Mouse (Mus musculus): ENCODE data around the gene Mrpl58. TPM values are rescaled to one million over a fixed set of nuclear protein-coding genes. Genes with fewer than 3 reads are reported as not detected.
"Not testable (repeated sequence)": the region's sequence is repeated elsewhere in the genome, so short reads cannot be mapped to it uniquely, and the experiment has no call there.

Mrpl58 gene
- polyA plus RNA-seq, 1 experiment = 89.3 TPM

DNA sequence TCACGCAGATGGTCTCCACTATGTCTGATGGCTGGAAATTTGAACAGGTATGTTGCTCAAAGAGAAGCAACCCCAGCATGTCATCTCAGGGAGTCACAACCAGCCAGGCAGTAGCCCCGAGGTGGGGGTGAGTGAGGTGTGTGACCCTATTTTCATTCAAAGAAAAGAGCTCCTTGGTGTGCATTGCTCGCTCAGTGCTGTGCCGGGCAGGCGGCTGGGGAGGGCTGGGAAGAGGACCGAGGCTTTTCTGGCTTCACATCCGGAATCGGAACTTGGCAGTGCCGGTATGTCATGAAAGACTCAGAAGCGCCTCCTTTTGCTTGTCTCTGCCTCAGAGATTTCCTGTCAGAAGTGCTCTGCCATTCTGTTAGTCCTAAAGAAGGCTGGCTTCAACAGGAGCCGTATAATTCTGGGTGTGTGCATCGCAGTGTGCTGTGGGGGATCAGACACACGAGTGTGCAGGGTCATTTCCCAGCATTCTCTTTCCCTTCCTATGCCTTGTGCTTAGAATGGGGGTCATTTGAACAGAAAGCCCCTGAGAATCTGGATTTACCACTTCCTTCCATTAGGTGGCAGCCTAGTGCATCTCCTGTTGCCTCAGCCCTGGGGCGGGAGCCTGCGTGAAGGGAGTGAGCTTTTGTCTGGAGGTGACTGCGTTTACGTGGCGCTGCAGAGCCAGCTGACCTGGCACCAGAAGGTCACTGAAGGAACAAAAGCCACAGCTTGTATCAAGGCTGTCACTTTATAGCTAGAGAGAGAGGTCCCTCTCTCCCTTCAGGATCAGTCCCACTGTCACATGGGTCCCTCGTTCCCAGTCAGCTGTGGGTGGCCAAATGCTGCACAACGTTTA, 24.2 kb downstream of the Mrpl58 start:
- DNase-seq (ENCODE audit: low spot score) = no peak

GRCm38 (mm10) chr11:115429307-115429706, 25.8 kb downstream of the Mrpl58 start:
- DNase-seq (ENCODE audit: low spot score) = no peak

DNA sequence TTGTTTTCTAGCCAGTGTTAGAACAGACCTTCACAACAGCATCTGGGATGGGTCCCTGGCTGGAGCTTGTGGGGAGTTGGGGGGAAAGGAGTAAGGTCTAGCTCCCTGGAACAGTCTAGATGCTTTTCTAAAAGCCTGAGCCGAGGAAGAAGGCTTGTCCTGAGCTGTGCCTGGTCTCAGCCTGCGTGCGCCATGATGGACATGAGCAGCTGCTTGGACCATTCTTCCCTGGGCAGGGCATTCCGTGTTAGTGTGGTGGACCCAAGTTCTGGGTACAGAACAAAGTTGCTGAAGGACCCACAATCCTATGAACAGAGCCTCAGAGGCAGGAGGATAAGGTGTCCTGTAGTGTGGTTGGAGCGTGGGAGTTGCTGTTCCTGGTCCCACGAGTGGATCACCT, 27.0 kb downstream of the Mrpl58 start:
- no peak for DNase-seq (ENCODE audit: low spot score)

DNA sequence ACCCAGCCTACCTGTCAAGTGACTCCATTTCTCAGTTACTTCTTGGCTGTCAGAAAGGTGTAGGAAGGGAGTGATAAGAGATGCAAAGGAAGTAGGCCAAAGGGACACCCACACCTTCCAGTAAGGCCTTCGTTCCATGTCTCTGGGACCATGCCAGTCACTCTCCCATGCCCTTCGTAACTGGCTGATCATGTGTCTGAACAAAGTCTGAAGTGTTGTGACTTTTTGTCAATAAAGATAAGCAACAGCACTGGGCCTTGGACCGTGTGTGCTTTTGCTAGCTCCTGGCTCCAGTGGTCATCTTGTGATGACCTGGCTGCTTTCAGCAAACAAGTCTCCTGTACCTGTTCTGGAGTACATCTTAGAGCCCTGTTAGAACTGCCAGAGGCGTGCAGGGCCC, 29.3 kb downstream of the Mrpl58 start:
- no peak for DNase-seq (ENCODE audit: low spot score)

DNA sequence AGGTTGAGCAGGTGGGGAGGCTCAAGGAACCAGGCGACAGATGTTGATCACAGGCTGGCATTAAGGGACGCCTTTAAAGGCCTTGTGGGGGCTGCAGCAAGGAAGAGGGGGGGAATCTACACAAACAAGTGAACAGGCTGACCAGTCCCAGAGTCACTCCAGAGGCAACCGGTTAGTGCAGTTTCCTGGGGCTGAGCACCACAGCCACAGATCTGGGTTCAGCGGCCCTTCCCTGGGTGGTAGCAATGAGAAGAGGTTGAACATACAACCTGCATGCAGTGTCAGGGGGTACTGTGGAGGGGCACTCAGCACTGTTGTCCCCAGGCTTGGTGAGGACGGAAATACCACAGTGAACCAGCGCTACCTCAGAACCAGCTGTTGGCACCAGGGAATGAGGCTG, 29.8 kb downstream of the Mrpl58 start:
- DNase-seq (ENCODE audit: low spot score) = no peak

- no peak for DNase-seq (ENCODE audit: low spot score)
These were observed 32.2 kb downstream of the Mrpl58 start for GRCm38 (mm10) chr11:115435596-115436337.

GRCm38 (mm10) chr11:115437571-115438122, 34.1 kb downstream of the Mrpl58 start:
- DNase-seq (ENCODE audit: low spot score) = no peak

- DNase-seq (ENCODE audit: low spot score) = no peak
These were observed 35.8 kb downstream of the Mrpl58 start for GRCm38 (mm10) chr11:115439326-115439725.

GRCm38 (mm10) chr11:115439906-115440595, 36.5 kb downstream of the Mrpl58 start, which contains the start of gene Trim80:
TSS of gene Trim80 (plus strand) at chr11:115440545.
- no peak for DNase-seq (ENCODE audit: low spot score)

GRCm38 (mm10) chr11:115441417-115441816, 37.9 kb downstream of the Mrpl58 start:
- no peak for DNase-seq (ENCODE audit: low spot score)

GRCm38 (mm10) chr11:115446906-115447305, 43.4 kb downstream of the Mrpl58 start:
- DNase-seq (ENCODE audit: low spot score) = no peak

DNA sequence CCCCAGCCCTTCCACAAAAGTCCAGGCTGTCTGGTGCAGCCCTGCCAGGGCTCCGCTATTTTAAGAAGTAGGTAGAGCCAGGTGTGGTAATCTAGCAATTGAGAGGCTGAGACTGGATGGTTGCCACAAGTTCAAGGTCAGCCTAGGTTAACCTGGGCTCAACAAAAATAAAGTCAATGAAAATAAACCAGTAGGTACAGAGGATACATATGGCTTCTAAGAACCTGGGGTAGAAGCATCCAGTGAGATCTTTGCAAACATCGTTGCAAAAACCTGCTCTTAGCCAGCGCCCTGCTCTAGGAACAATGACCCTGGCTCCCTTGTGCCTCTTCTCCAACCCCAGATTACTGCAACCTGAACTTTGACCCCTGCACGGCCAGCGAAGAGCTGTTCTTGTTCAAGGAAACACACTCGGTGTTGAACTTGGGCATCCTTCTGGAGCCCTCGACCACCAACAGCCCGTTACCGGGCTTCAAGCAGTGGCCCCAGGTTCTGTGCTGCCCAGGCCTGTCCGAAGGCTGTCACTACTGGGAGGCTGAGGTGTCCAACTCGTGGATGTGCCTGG, 43.9 kb downstream of the Mrpl58 start:
- DNase-seq (ENCODE audit: low spot score) = no peak

DNA sequence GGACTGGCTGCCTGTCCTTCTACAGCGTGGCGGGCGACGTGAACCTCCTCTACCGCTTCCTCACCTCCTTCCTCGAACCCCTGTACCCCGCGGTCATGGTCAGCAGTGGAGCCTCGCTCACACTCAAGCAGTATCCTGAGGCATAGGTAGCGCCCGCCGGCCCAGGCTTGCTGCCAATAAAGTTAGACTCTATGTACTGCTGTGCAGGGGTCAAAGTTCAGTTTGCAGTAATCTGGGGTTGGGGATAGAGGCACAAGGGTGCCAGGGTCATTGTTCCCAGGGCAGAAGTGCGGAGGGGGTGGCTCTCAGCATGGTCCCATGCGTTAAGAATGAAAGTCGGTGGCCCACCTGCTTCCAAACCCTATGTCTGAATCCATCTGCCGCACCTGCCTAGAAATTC, 44.5 kb downstream of the Mrpl58 start:
- DNase-seq (ENCODE audit: low spot score) = no peak

DNA sequence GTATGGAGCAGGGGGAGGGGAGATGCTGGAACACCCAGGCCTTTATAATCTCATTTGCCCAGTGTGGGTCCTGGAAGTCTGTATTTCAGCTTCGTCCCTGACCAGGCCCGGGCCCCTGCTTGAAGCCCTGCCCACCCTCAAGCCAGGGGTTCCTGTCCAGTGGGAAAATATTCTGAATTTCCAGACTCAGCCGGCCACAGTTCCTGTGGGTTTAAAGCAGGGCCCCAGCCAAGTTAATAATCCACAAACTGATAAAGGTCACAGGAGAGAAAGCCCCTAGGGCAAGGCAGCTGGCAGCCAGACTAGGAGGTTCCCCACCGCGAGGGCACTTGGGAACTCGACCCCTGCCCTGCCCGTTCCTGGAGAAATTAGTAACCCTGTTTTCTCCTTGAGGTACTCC, 45.4 kb downstream of the Mrpl58 start:
- no peak for DNase-seq (ENCODE audit: low spot score)

DNA sequence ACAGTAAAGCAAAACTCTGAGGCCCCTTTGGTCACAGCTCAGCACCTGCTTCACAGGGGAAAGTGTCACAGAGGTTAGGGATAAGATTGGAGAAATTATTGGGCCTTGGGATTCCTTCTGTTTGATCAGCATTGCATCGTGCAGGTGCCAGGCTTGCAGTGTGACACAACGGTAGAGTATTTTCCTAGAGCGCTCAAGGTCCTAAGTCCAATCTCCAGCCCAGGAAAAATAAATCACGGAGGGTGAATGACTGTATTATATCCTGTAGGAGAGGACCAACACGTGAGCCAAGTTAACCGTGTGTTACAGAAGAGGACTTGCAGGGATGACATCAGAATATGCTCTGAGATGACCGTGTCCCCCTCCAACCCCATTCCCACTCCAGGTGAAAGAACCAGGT, 46.6 kb downstream of the Mrpl58 start:
- no peak for DNase-seq (ENCODE audit: low spot score)

DNA sequence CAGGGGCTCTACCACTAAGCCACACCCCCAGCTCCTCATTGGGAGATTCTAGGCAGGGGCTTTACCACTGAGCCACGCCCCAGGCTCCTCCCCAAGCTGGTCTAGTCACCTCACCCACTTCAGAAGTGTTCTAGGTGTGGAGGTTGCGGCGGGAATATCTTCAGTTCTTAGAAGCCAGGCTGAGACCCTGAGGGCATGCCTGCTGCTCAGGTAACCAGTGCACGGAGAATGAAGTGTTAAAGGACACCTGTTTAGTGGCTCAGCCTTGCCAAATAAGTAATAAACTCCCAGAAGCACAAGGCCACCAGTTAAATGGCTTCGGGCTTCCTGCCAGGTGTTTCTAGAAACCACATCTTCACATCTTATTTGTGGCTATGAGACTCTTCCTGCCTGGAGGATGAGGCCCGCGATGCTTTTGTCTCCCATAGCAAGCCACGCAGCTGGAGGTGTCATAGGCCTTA, 48.3 kb downstream of the Mrpl58 start:
- DNase-seq (ENCODE audit: low spot score) = no peak

DNA sequence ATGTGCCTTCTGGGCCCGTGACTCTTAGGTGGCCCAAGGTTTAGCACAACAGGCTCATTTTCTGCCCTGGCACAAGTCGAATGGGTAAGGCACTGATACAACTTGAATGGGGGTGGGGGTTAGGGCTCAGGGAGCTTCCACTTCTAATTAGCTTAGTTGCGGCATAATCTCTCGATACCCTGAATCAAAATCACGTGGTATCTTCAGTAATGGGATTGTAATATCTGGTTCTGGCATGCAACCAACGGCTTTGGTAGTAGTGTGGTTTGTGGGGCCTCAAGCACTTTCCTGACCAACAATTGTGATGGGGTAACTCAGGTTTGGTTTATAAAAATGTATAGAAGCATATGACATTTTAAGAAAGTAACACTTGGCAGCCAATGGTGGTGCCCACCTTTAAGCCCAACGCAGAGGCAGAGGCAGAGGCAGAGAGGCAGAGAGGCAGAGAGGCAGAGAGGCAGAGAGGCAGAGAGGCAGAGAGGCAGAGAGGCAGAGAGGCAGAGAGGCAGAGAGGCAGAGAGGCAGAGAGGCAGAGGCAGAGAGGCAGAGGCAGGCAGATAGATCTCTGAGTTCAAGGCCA, 48.8 kb downstream of the Mrpl58 start:
- DNase-seq (ENCODE audit: low spot score) = no peak

DNA sequence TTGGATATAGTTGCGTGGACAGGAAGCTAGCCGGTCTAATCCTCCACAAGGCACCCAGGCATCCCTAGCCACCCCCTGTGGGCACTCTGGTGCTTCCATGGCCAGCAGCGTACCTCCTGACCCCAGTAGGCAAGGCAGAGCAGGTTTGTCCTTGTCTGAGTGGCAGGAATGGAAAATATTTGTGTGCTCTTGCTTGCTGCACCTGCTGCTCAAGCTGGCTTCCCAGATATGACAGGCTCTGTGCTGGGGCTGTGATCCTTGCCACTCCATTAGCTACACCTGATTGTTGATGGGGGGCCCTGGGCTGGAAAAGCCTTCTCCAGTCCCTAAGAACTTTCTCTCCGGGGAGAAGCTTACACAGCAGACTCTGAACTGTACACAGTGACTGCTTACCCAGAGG, 49.8 kb downstream of the Mrpl58 start:
- DNase-seq (ENCODE audit: low spot score) = no peak

DNA sequence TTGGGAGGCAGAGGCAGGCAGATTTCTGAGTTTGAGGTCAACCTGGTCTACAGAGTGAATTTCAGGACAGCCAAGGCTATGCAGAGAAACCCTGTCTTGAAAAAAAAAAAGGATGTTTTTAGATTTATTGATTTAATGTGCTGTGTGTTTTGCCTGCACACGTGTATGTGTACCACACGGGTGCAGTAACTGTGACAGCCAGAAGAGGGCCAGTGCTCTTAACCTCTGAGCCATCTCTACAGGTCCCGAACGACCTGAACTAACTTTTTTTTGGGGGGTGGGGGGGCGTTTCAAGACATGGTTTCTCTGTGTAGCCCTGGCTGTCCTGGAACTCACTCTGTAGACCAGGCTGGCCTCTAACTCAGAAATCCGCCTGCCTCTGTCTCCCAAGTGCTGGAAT, 51.3 kb downstream of the Mrpl58 start:
- not testable (repeated sequence) for DNase-seq (ENCODE audit: low spot score)

DNA sequence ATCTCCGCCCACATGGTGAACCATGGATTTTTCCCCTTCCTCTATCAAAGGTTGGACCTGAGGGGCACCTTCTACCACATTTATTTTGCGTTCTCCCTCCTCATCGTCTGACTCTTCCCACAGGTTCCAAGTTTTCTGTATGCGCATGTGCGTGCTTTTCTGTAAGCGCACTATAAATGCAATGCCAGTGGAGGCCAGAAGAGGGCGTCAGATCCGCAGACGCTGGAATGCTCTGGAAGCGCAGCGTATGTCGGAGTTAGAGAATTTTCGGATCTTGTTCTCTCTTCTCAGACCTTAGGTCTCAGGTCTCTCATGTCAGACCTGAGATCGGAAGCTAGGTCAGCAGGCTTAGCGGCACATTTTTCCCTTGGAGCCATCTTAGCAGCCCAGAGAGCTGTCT, 52.1 kb downstream of the Mrpl58 start:
- no peak for DNase-seq (ENCODE audit: low spot score)

DNA sequence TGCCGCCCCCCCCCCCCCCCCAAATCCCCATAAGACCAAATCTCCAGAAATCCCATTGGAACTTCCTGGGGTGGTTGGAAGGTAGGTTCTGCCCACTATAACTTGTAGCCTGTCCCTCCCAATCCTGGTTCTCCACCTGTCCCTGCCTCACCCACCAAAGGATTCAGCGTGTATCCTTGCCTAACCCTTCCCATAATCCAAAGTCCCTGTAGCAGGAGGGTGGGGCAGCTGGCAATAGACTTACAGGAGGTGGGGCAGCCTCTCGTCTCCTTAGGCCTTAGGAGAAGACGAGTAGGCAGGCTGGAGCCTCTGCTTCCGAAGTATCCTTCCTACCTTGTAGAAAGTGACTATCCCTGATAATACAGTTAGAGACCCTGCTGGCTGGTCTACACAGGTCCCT, 52.6 kb downstream of the Mrpl58 start:
- no peak for DNase-seq (ENCODE audit: low spot score)
